Mouse (Mus musculus) hindbrain, embryonic 16.5 days (tissue): ENCODE data around the gene Rnf26. TPM values are rescaled to one million over a fixed set of nuclear protein-coding genes. Genes with fewer than 3 reads are reported as not detected.

ENCODE experiments used
- ATAC-seq: fragments of 200-750 bp; cut with Nextera tagmentation; 2 replicates; pipeline ENCODE4 v1.8.0; 2017; ENCODE audit warnings: moderate TSS enrichment, moderate library complexity
- H3K27ac ChIP-seq: fragments of 300-500 bp; sonication (generic); 2 replicates; pipeline ENCODE4 v1.5.1; 2014; ENCODE audit warnings: low read depth, mild to moderate bottlenecking, control low read depth, low read length, moderate library complexity
- H3K27me3 ChIP-seq: fragments of 300-500 bp; sonication (generic); replicated peaks from 2 replicates; pipeline ENCODE4 v1.6.1; 2014; ENCODE audit warnings: low read length; ENCODE audit not compliant: control insufficient read depth, insufficient read depth
- H3K36me3 ChIP-seq: fragments of 300-500 bp; sonication (generic); 2 replicates; pipeline ENCODE4 v1.6.1; 2014; ENCODE audit warnings: mild to moderate bottlenecking, low read length, moderate library complexity, mixed read lengths; ENCODE audit not compliant: control insufficient read depth, insufficient read depth
- H3K4me1 ChIP-seq: fragments of 300-500 bp; sonication (generic); 2 replicates; pipeline ENCODE4 v1.6.1; 2014; ENCODE audit warnings: low read depth, low read length; ENCODE audit not compliant: control insufficient read depth, insufficient read depth
- H3K4me2 ChIP-seq: fragments of 300-500 bp; sonication (generic); 2 replicates; pipeline ENCODE4 v1.6.1; 2014; ENCODE audit warnings: mild to moderate bottlenecking, low read length, control low read depth, moderate library complexity
- H3K4me3 ChIP-seq: fragments of 300-500 bp; sonication (generic); 2 replicates; pipeline ENCODE4 v1.5.1; 2014; ENCODE audit warnings: mild to moderate bottlenecking, low read length, control low read depth, moderate library complexity
- H3K9ac ChIP-seq: fragments of 300-500 bp; sonication (generic); 2 replicates; pipeline ENCODE4 v1.6.1; 2014; ENCODE audit warnings: low read depth, mild to moderate bottlenecking, control low read depth, low read length, moderate library complexity
- H3K9me3 ChIP-seq: fragments of 300-500 bp; sonication (generic); 2 replicates; pipeline ENCODE4 v1.6.1; 2014; ENCODE audit warnings: mild to moderate bottlenecking, low read length, moderate library complexity; ENCODE audit not compliant: control insufficient read depth
- WGBS: fragments of 180-500 bp; shearing (Covaris S2); extraction: QIAGEN DNeasy Blood & Tissue Kit; methylation state at CpG from one replicate; pipeline ENCODE4 v1.1.7; 2014; 5-methylcytosine and 5-hydroxymethylcytosine counted together
- polyA plus RNA-seq: library from polyadenylated mRNA; unstranded; fragments of >200 nt; fragmentation: Nextera tagmentation; extraction: Ambion mirVana; gene quantifications from 2 replicates; pipeline ENCODE4 v1.2.1, GENCODE M21; 2015

Gene Rnf26
- polyA plus RNA-seq, 1 experiment from 2014 or later: 33.0 TPM

- Histone ChIP-seq H3K9ac (peak overlapping the region; percentile 64), H3K36me3 (no peaks in the 10 kb centered on the region), H3K27me3 (no peaks in the 10 kb centered on the region), H3K4me2 (peak overlapping the region; percentile 89), H3K9me3 (no peaks in the 10 kb centered on the region), H3K4me3 (peak overlapping the region; percentile 50), H3K27ac (peak overlapping the region; percentile 7; the same call in 1 of the 2 replicates), H3K4me1 (no peaks in the 10 kb centered on the region)
- ATAC-seq: peak; percentile 46; the same call in 1 of the 2 replicates
- 5% methylated on average over 15 of the region's 15 CpGs for WGBS
Measured at GRCm38 (mm10) chr9:44067241-44067959, 45.9 kb downstream of the Rnf26 start.

DNA sequence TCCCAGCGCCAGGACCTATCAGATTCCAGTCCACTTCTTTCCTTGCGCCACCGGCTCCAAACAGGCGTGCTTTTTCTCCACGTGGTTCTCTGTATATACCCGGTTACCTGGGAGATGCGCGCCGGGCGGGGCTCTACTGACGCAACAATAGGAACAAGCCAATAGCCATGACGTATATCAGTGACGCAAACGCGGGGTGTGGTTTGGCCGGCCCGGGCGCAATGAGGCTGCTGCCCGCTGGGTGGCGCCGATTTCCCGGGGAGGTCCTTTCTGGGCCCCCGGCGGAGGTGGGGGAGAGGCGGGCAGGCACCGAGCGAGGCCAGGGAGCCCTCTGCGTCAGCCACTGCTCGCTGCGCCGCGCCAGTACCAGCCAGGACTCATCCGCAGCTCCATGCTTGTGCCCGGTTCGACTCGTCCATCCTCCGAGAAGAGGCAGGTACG lies 46.5 kb downstream of the Rnf26 start, which contains the start of gene Usp2:
Gene Usp2, plus strand, starts transcription at position 237 of the 441 bp plus-strand sequence.
- H3K4me3 ChIP-seq: peak within 1 kb of the TSS; percentile 50
- H3K9ac ChIP-seq: peak within 1 kb of the TSS; percentile 64
- no peaks in the 10 kb centered on the region for H3K36me3 ChIP-seq
- under 1% methylated on average over 34 of the region's 38 CpGs for WGBS
- H3K4me1 ChIP-seq: no peaks in the 10 kb centered on the region
- H3K9me3 ChIP-seq: no peaks in the 10 kb centered on the region
- peak within 1 kb of the TSS; percentile 89 for H3K4me2 ChIP-seq
- ATAC-seq: peak; percentile 98
- H3K27me3 ChIP-seq: no peaks in the 10 kb centered on the region
- H3K27ac ChIP-seq: peak within 1 kb of the TSS; percentile 7; the same call in 1 of the 2 replicates

DNA sequence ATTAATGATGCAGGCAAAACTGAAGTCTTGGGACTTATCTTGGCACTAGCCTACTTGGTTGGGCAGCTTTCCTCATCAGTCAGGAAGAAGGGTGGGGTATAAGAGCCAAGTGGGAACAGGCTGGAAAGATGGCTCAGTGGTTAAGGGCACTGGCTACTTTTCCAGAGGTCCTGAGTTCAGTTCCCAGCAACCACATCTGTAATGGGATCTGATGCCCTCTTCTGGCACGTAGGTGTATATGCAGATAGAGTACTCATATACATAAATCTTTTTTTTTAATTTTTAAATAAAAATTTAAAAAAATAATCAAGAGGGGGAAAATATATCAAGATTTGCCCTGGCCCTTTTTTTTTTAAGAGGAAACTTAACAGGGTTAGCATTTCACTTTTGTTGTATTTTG lies 48.1 kb downstream of the Rnf26 start:
- ATAC-seq: no peak
- 52% methylated on average over 1 of the region's 1 CpGs for WGBS
- H3K27ac ChIP-seq: no peak overlapping the region

GRCm38 (mm10) chr9:44058606-44059005 lies 54.7 kb downstream of the Rnf26 start:
- Histone ChIP-seq H3K36me3 (no peaks in the 10 kb centered on the region), H3K4me3 (no peak overlapping the region), H3K27ac (no peak overlapping the region), H3K9ac (no peak overlapping the region), H3K4me2 (no peak overlapping the region), H3K27me3 (no peaks in the 10 kb centered on the region), H3K4me1 (no peaks in the 10 kb centered on the region), H3K9me3 (no peaks in the 10 kb centered on the region)
- no peak for ATAC-seq
- 88% methylated on average over 6 of the region's 6 CpGs for WGBS

More for the DNA sequence above, 48.1 kb downstream of the Rnf26 start:
- no peak overlapping the region for H3K4me3 ChIP-seq
- no peak overlapping the region for H3K4me2 ChIP-seq
- no peaks in the 10 kb centered on the region for H3K4me1 ChIP-seq
- H3K9ac ChIP-seq: no peak overlapping the region
- H3K9me3 ChIP-seq: no peaks in the 10 kb centered on the region
- H3K27me3 ChIP-seq: no peaks in the 10 kb centered on the region
- no peaks in the 10 kb centered on the region for H3K36me3 ChIP-seq

- no peak overlapping the region for H3K4me3 ChIP-seq
- 93% methylated on average over 1 of the region's 1 CpGs for WGBS
- no peaks in the 10 kb centered on the region for H3K4me1 ChIP-seq
- H3K27ac ChIP-seq: no peak overlapping the region
- no peak for ATAC-seq
- no peak overlapping the region for H3K4me2 ChIP-seq
- H3K9me3 ChIP-seq: no peaks in the 10 kb centered on the region
- H3K9ac ChIP-seq: no peak overlapping the region
- H3K36me3 ChIP-seq: no peaks in the 10 kb centered on the region
- H3K27me3 ChIP-seq: no peaks in the 10 kb centered on the region
Measured at GRCm38 (mm10) chr9:44053936-44054335, 59.4 kb downstream of the Rnf26 start.

DNA sequence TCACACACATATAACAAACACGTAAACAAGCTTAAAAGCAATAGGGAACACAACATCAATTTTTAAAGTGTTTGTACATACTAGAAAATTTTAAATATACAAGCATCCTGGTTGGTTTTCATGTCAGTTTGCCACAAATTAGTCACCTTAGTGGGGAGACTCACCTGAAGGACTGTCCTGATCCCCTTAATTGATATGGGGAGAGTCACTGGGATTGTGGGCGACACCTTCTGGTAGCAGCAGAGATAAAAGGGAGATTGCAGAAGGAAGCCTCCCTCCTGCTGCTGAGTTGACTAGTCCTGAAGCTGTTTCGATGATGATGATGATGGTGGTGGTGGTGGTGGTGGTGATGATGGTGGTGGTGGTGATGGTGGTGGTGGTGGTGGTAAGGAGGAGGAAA lies 60.5 kb downstream of the Rnf26 start:
- WGBS: 68% methylated on average over 3 of the region's 3 CpGs
- no peak for ATAC-seq
- H3K27ac ChIP-seq: no peak overlapping the region
- no peaks in the 10 kb centered on the region for H3K36me3 ChIP-seq
- no peak overlapping the region for H3K9ac ChIP-seq
- H3K9me3 ChIP-seq: no peaks in the 10 kb centered on the region
- no peak overlapping the region for H3K4me2 ChIP-seq
- H3K4me1 ChIP-seq: no peaks in the 10 kb centered on the region
- H3K27me3 ChIP-seq: no peaks in the 10 kb centered on the region
- H3K4me3 ChIP-seq: no peak overlapping the region

DNA sequence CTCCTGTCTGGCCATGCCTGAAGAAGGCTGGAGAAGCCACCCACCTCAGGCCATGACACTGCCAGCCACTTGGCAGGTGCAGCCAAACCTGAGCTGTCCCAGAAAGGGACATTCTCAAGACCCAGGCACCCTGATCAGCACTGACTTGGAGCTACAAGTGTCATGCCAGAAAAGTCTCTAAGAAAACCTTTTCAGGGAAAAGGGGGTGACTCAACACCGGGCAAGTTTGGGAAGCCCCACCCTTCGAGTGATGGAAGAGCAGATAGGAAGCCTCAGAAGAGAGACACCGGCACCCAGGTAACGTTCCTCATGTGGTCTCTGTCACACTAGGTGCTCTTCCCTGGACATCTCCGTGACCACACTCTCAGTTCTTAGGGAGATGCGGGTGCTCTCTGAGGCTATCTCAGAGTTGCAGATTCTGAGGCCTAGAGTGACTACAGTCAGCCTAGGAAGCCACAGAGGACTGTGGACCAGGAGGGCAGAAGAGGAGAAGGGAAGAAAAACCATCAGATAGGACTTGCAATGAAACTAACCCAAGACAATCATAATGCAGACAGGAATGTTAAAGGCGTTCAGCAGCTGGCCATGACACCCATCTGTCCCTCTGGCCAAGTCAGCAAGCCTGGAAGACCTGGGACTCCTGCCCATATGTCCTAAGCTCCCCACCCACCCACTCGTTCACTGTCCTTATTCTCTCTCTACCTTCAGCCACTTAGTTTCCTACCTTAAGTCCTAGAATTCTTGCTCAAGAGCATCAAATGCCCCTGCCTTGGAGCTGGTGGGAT lies 63.7 kb downstream of the Rnf26 start:
- no peak overlapping the region for H3K27ac ChIP-seq
- 0 out of 2 replicates have a peak, but pooled peaks cover 1% of the 10 kb centered on the region for H3K4me1 ChIP-seq
- 91% methylated on average over 8 of the region's 8 CpGs for whole genome bisulfite sequencing
- no peak for ATAC-seq
- H3K9ac ChIP-seq: no peak overlapping the region
- H3K27me3 ChIP-seq: peaks cover 12% of the 10 kb centered on the region
- no peak overlapping the region for H3K4me2 ChIP-seq
- H3K36me3 ChIP-seq: no peaks in the 10 kb centered on the region
- no peaks in the 10 kb centered on the region for H3K9me3 ChIP-seq
- no peak overlapping the region for H3K4me3 ChIP-seq

- Histone ChIP-seq H3K9ac (no peak overlapping the region), H3K9me3 (no peaks in the 10 kb centered on the region)
- WGBS: 80% methylated on average over 15 of the region's 15 CpGs
Measured at GRCm38 (mm10) chr9:44048541-44049380, 64.6 kb downstream of the Rnf26 start.

More at GRCm38 (mm10) chr9:44048541-44049380, 64.6 kb downstream of the Rnf26 start:
- Histone ChIP-seq H3K4me2 (no peak overlapping the region), H3K4me1 (peaks cover 3% of the 10 kb centered on the region), H3K4me3 (no peak overlapping the region), H3K27ac (no peak overlapping the region), H3K36me3 (no peaks in the 10 kb centered on the region), H3K27me3 (peaks cover 20% of the 10 kb centered on the region)
- ATAC-seq: no peak
